Mouse (Mus musculus) urinary bladder, adult 2 months (tissue): Measurements from ENCODE around the gene Max. TPM values are rescaled to one million over a fixed set of nuclear protein-coding genes. Genes with fewer than 3 reads are reported as not detected.

Source experiments
- DNase-seq: peaks from one replicate; pipeline ENCODE4 v3.0.0; 2022; ENCODE audit warnings: low spot score
- polyA plus RNA-seq: library from polyadenylated mRNA; depleted of rRNA; stranded (reverse); fragments of >200 nt; gene quantifications from 2 replicates; pipeline ENCODE4 v1.2.3, GENCODE M21; 2012

Max gene
- polyA plus RNA-seq, 1 experiment, result 42.5 TPM

- DNase-seq, result no peak
Measured at GRCm38 (mm10) chr12:76920398-76920797, 41.6 kb downstream of the Max start.

- no peak for DNase-seq
Measured at GRCm38 (mm10) chr12:76918855-76919254, 43.1 kb downstream of the Max start.

- DNase-seq, result no peak
Measured at GRCm38 (mm10) chr12:76918113-76918512, 43.9 kb downstream of the Max start.

- DNase-seq, result no peak
Measured at GRCm38 (mm10) chr12:76916163-76916562, 45.8 kb downstream of the Max start.

- no peak for DNase-seq
Measured at GRCm38 (mm10) chr12:76912193-76912592, 49.8 kb downstream of the Max start.

GRCm38 (mm10) chr12:76911171-76911726 is 50.8 kb downstream of the Max start:
- DNase-seq, result no peak

- DNase-seq, result no peak
Measured at GRCm38 (mm10) chr12:76910258-76910940, 51.6 kb downstream of the Max start.

GRCm38 (mm10) chr12:76909218-76909617 is 52.8 kb downstream of the Max start:
- DNase-seq, result no peak

- DNase-seq, result no peak
Measured at GRCm38 (mm10) chr12:76906278-76906677, 55.7 kb downstream of the Max start.

- no peak for DNase-seq
Measured at GRCm38 (mm10) chr12:76901508-76902294, 60.3 kb downstream of the Max start.

GRCm38 (mm10) chr12:76899261-76899975 is 62.6 kb downstream of the Max start:
- DNase-seq, result no peak

- DNase-seq, result no peak
Measured at GRCm38 (mm10) chr12:76898141-76898540, 63.9 kb downstream of the Max start.

GRCm38 (mm10) chr12:76897006-76897405 is 65.0 kb downstream of the Max start:
- DNase-seq, result no peak

- DNase-seq, result no peak
Measured at GRCm38 (mm10) chr12:76896566-76896965, 65.4 kb downstream of the Max start.

- no peak for DNase-seq
Measured at GRCm38 (mm10) chr12:76895777-76896176, 66.2 kb downstream of the Max start.

- DNase-seq, result no peak
Measured at GRCm38 (mm10) chr12:76894792-76895559, 67.0 kb downstream of the Max start.

GRCm38 (mm10) chr12:76892910-76893695 is 68.9 kb downstream of the Max start:
- DNase-seq, result no peak

- DNase-seq, result no peak
Measured at GRCm38 (mm10) chr12:76891160-76891559, 70.8 kb downstream of the Max start.

- no peak for DNase-seq
Measured at GRCm38 (mm10) chr12:76889404-76890184, 72.4 kb downstream of the Max start.

GRCm38 (mm10) chr12:76887941-76888340 is 74.1 kb downstream of the Max start:
- DNase-seq, result no peak
